Mouse (Mus musculus) embryonic stem cell, embryonic (primary cell): ENCODE data around the gene Tor1a.

Source experiments
- CTCF ChIA-PET, 4 experiments: fragments of 300-600 bp in 2 of 4; fragments of 350-600 bp in 2 of 4; sonication (Branson Sonifier 250); formaldehyde crosslinking; loops; one replicate each; lab custom pipeline; 2022; ENCODE audit warnings: inconsistent platforms in 2 of 4; lab: Charles Lee
- POLR2A ChIA-PET, 4 experiments: fragments of 300-600 bp in 2 of 4; fragments of 350-600 bp in 2 of 4; sonication (Branson Sonifier 250); formaldehyde crosslinking; loops; one replicate each; lab custom pipeline; 2022; ENCODE audit warnings: antibody characterized with exemption in 4 of 4, inconsistent platforms in 1 of 4; lab: Charles Lee

The Tor1a gene

GRCm38 (mm10) chr2:30966826-30967225 lies 907 bp downstream of the Tor1a start:
- ChIA-PET POLR2A (interaction anchor here (0.8 to 2.0 kb wide), 22 partner anchors 8 to 175 kb away, joined by 3 to 12 read pairs (median 5); partner anchors contain the start of genes Tor1b (in 4 of the 4), Fnbp1 (in 2 of the 4), BC005624 (in 1 of the 4) and Ntmt1 (in 1 of the 4)), CTCF (interaction anchor here in 3 of 4 experiments (1.0 to 1.6 kb wide), 4 partner anchors 16 to 172 kb away, joined by 3 to 4 read pairs (median 4); partner anchors contain the start of genes Ptges (in 1 of the 3) and Usp20 (in 1 of the 3))

GRCm38 (mm10) chr2:30965627-30966026 lies 2.1 kb downstream of the Tor1a start:
- ChIA-PET POLR2A (interaction anchor here in 2 of 4 experiments (0.6 to 5.0 kb wide), 7 partner anchors 12 to 254 kb away, joined by 3 to 39 read pairs (median 3); partner anchors contain the start of genes Tor1b (in 2 of the 2) and Ntmt1 (in 1 of the 2)), CTCF (no interaction called here)

- ChIA-PET POLR2A (interaction anchor here in 3 of 4 experiments (0.6 to 5.0 kb wide), 10 partner anchors 9 to 488 kb away, joined by 3 to 39 read pairs (median 4); partner anchors contain the start of genes Tor1b (in 3 of the 3), Ier5l (in 1 of the 3) and Ntmt1 (in 1 of the 3)), CTCF (interaction anchor here in 3 of 4 experiments (0.5 to 1.5 kb wide), 3 partner anchors 20 to 77 kb away, joined by 3 to 4 read pairs (median 3); no protein-coding TSS in a partner anchor)
Observed at GRCm38 (mm10) chr2:30962570-30963254, 5.0 kb downstream of the Tor1a start.

DNA sequence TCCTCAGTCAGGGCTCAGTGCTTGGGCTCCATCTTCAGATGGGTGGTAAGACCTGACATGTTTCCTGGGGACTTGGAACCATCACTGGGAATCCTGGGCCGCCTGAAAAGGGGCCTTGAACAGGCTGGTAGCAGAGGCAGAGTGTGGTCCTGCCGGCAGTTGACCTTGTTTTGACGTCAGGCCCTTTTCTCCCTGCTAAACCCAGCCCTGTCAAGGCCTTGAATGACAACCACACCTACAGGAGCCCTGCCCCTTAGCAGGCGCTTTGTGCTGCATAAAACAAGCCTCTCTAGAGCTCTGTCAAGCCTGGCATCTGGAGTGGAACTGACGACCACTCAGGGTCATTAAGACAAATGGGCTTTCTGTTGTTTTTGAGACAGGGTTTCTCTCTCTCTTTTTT lies 7.9 kb downstream of the Tor1a start:
- ChIA-PET POLR2A (interaction anchor here in 2 of 4 experiments (0.6 to 1.7 kb wide), 7 partner anchors 11 to 199 kb away, joined by 3 to 9 read pairs (median 3); no protein-coding TSS in a partner anchor), CTCF (interaction anchor here in 2 of 4 experiments (0.6 to 1.1 kb wide), 3 partner anchors 17 to 510 kb away, joined by 3 to 11 read pairs (median 3); no protein-coding TSS in a partner anchor)

DNA sequence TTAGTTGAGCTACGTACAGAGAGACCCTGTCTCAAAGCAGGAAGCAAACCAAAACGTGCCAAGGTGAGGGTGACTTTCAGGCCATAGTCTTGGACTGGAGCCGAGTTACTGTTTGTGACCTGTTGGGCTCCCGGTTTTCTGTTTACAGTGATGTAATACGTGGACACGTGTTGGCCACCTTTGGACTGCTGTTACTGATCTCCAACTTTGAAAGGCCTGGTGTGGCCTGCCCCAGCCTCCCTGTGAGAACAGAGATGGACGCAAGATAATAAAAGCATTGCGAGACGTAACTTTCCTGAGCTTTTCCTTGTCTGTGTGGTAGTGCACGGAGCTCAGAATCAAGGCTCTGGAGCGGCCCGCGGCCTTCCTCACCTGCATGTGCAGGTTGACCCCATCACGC lies 9.0 kb downstream of the Tor1a start:
- ChIA-PET CTCF (interaction anchor here in 2 of 4 experiments (0.5 to 0.9 kb wide), 3 partner anchors 16 to 605 kb away, joined by 3 read pairs; no protein-coding TSS in a partner anchor), POLR2A (interaction anchor here in 3 of 4 experiments (0.6 to 2.6 kb wide), 13 partner anchors 9 to 321 kb away, joined by 3 to 12 read pairs (median 6); partner anchors contain the start of gene Tor1a (in 3 of the 3))

- ChIA-PET POLR2A (interaction anchor here (0.6 to 2.6 kb wide), 11 partner anchors 10 to 486 kb away, joined by 3 to 12 read pairs (median 4); partner anchors contain the start of gene Tor1a (in 2 of the 4)), CTCF (interaction anchor here in 1 of 4 experiments (0.6 kb wide), 1 partner anchor 172 kb away, joined by 6 read pairs; no protein-coding TSS in a partner anchor)
Observed at GRCm38 (mm10) chr2:30957511-30957910, 10.2 kb downstream of the Tor1a start.

- ChIA-PET POLR2A (interaction anchor here in 2 of 4 experiments (0.7 to 3.9 kb wide), 9 partner anchors 9 to 173 kb away, joined by 3 to 39 read pairs (median 3); partner anchors contain the start of gene Usp20 (in 1 of the 2)), CTCF (interaction anchor here in 3 of 4 experiments (0.5 to 1.2 kb wide), 3 partner anchors 8 to 134 kb away, joined by 3 to 7 read pairs (median 4); no protein-coding TSS in a partner anchor)
Observed at GRCm38 (mm10) chr2:30954797-30955196, 12.9 kb downstream of the Tor1a start.

GRCm38 (mm10) chr2:30952824-30953490 lies 14.8 kb downstream of the Tor1a start, which contains the start of gene Tor1b:
TSS of gene Tor1b (plus strand) at chr2:30952959.
- ChIA-PET CTCF (interaction anchor here (0.6 to 2.0 kb wide), 28 partner anchors 10 to 748 kb away, joined by 3 to 22 read pairs (median 4); partner anchors contain the start of gene Ptges (in 1 of the 4)), POLR2A (interaction anchor here (0.6 to 3.9 kb wide), 62 partner anchors 9 to 517 kb away, joined by 3 to 39 read pairs (median 4); partner anchors contain the start of genes Tor1a (in 4 of the 4), BC005624 (in 2 of the 4), Fnbp1 (in 2 of the 4) and Ptges (in 2 of the 4))

DNA sequence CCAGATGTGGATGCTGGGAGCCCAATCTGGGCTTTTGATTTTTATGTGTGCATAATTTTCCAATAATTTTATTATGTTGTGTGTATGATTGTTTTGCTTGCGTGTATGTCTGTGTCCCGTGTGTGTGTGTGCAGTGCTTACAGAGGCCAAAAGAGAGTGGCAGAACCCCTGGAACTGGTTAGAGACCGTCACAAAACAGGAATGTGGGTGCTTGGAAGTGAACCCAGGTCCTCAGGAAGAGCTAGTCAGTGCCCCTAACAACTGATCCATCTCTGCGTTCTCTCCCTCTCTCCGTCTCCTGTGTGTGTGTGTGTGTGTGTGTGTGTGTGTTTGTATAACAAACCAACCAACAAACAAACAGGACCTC lies 15.3 kb downstream of the Tor1a start:
- POLR2A ChIA-PET = interaction anchor here (0.6 to 3.9 kb wide), 52 partner anchors 9 to 478 kb away, joined by 3 to 39 read pairs (median 4); partner anchors contain the start of genes Tor1a (in 4 of the 4), BC005624 (in 2 of the 4), Fnbp1 (in 2 of the 4) and Ptges (in 2 of the 4)
- CTCF ChIA-PET = interaction anchor here (0.6 to 2.0 kb wide), 22 partner anchors 9 to 747 kb away, joined by 3 to 22 read pairs (median 4); partner anchors contain the start of gene Ptges (in 1 of the 4)

DNA sequence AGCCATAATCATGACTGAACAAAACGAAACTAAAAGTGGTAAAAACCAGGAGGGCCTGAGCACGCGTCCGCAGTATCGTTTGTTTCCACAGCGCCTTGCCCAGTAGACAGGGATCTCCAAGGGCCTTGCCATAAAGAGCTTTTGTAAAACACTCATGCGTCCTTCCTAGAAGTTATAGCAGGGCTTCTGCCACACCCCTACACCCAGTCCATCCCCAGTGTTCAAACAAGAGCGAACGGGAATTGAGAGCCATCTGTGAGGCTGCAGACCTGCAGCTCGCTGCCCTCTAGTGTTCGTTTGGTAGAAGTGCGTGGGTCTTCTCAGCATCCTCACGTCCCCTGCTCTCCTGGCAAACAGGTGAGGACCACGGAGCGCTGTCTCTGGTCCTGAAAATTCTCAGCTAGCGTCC lies 25.1 kb downstream of the Tor1a start:
- POLR2A ChIA-PET = interaction anchor here (0.6 to 2.1 kb wide), 21 partner anchors 9 to 497 kb away, joined by 3 to 30 read pairs (median 4); partner anchors contain the start of genes Ptges (in 3 of the 4), Tor1b (in 3 of the 4), Ntmt1 (in 2 of the 4) and Prrx2 (in 1 of the 4)
- CTCF ChIA-PET = interaction anchor here (0.5 to 2.0 kb wide), 49 partner anchors 8 to 507 kb away, joined by 3 to 24 read pairs (median 3); partner anchors contain the start of genes Ptges (in 4 of the 4), Tor1b (in 4 of the 4), Ntmt1 (in 1 of the 4) and Tor1a (in 1 of the 4)

- ChIA-PET CTCF (interaction anchor here (0.5 to 2.0 kb wide), 25 partner anchors 11 to 506 kb away, joined by 3 to 24 read pairs (median 5); partner anchors contain the start of genes Ptges (in 4 of the 4), Tor1b (in 4 of the 4) and Tor1a (in 1 of the 4)), POLR2A (interaction anchor here (0.6 to 2.1 kb wide), 18 partner anchors 8 to 386 kb away, joined by 3 to 30 read pairs (median 4); partner anchors contain the start of genes Ptges (in 3 of the 4), Tor1b (in 3 of the 4), Ntmt1 (in 1 of the 4) and Prrx2 (in 1 of the 4))
Observed at GRCm38 (mm10) chr2:30942116-30942515, 25.6 kb downstream of the Tor1a start.

DNA sequence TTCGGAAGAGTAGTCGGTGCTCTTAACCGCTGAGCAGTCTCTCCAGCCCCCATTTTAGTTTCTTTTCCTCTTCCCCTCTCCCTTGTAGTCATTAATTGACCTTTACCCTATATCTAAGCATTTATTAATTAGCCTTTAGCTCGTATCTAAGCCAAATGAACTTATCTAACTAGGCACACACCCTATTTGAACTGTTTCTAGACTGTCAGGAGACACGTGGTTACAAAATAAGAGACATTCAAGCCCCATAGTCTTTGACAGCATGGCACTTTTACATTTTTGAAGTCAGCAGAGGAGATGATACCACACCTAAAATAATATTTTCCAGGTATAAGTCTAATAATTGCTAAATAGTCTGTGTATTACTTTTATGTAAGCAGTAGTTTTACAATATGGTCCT lies 26.1 kb downstream of the Tor1a start:
- ChIA-PET POLR2A (interaction anchor here in 2 of 4 experiments (0.5 to 1.8 kb wide), 6 partner anchors 9 to 376 kb away, joined by 3 to 8 read pairs (median 4); partner anchors contain the start of gene Tor1b (in 1 of the 2)), CTCF (interaction anchor here in 3 of 4 experiments (1.2 to 1.8 kb wide), 4 partner anchors 12 to 114 kb away, joined by 3 to 5 read pairs (median 4); partner anchors contain the start of gene Ptges (in 1 of the 3))

DNA sequence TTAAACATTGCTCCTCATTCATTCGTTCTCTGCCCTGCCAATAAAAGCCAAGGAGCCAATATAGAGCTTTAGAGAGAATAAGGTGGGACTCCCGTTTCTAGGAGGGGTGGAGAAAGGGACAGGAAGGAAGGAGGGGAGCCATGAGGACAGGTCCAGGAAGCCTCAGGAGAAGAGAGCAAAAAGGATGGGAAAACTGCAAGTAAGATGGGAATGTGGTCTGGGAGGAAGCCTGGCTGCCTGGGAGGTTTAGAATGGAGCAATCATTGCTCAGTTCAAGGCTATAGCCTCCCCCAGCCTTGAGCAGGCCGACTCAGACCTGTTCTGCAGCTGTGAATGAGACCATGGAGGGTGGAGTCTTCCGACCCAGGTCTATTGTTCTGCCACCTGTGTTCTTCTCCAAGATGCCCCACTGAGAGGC lies 29.1 kb downstream of the Tor1a start:
- CTCF ChIA-PET = interaction anchor here (0.6 to 2.9 kb wide), 21 partner anchors 9 to 469 kb away, joined by 3 to 25 read pairs (median 4); partner anchors contain the start of genes Ptges (in 3 of the 4), Gpr107 (in 1 of the 4), Ntmt1 (in 1 of the 4) and Tor1b (in 1 of the 4)

GRCm38 (mm10) chr2:30937731-30938130 lies 30.0 kb downstream of the Tor1a start:
- POLR2A ChIA-PET = interaction anchor here in 3 of 4 experiments (0.7 to 2.7 kb wide), 8 partner anchors 8 to 137 kb away, joined by 3 to 16 read pairs (median 8); partner anchors contain the start of genes Ptges (in 2 of the 3), Tor1a (in 1 of the 3) and Tor1b (in 1 of the 3)
- CTCF ChIA-PET = interaction anchor here in 2 of 4 experiments (1.0 to 2.7 kb wide), 7 partner anchors 8 to 468 kb away, joined by 3 to 25 read pairs (median 7); partner anchors contain the start of genes Ptges (in 2 of the 2) and Tor1b (in 1 of the 2)

More for the DNA sequence above, 29.1 kb downstream of the Tor1a start:
- POLR2A ChIA-PET = interaction anchor here in 3 of 4 experiments (0.5 to 3.0 kb wide), 32 partner anchors 9 to 464 kb away, joined by 3 to 16 read pairs (median 5); partner anchors contain the start of genes Ptges (in 3 of the 3), Ntmt1 (in 2 of the 3), Tor1b (in 2 of the 3) and BC005624 (in 1 of the 3)

DNA sequence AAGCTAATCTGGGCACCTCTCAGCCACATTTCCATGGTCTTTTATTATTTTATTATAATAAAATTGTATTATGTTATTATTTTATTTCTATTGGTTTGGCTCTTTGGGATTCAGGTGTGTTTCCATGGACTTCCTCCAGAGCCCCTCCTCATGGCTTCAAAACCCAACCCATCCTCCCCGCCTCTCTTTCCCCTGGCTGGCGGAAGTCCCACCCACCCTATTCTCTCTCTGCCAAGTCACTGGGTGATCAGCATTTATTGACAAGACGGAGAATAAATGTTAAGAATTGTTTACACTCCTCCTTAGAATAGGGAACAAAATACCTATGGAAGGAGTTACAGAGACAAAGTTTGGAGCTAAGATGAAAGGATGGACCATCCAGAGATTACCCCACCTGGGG lies 30.9 kb downstream of the Tor1a start:
- CTCF ChIA-PET = interaction anchor here in 1 of 4 experiments (2.4 kb wide), 1 partner anchor 8 kb away, joined by 18 read pairs; the partner anchor contains the start of gene Ptges
- POLR2A ChIA-PET = interaction anchor here in 2 of 4 experiments (0.6 to 2.3 kb wide), 3 partner anchors 10 to 152 kb away, joined by 3 to 8 read pairs (median 3); no protein-coding TSS in a partner anchor
